Mouse (Mus musculus) left cerebral cortex, postnatal 25 days (tissue): Measurements from ENCODE around the gene Dhrs7. TPM values are rescaled to one million over a fixed set of nuclear protein-coding genes. Genes with fewer than 3 reads are reported as not detected.
"Not testable (repeated sequence)": the region's sequence is repeated elsewhere in the genome, so short reads cannot be mapped to it uniquely, and the experiment has no call there.

Experiments
- DNase-seq, 2 experiments: peaks; one replicate each; pipeline ENCODE4 v3.0.0; 2022; ENCODE audit warnings: low spot score in 2 of 2, mixed read lengths in 1 of 2
- intact Hi-C: fragments of 180-260 bp; cut with DNase I; formaldehyde crosslinking; loops from one replicate; pipeline ENCODE4 v1.15.1; 2025
- total RNA-seq, 2 experiments: library from RNA; stranded (reverse); gene quantifications; 2 replicates each; pipeline ENCODE4 v1.2.3; 2021

The Dhrs7 gene
- 10 to 100 TPM; 31.4 to 35.9 TPM for total RNA-seq

GRCm38 (mm10) chr12:72664735-72665337, at the start of gene Dhrs7:
Gene Dhrs7 (minus strand): TSS chr12:72664909.
- DNase-seq, result peak; percentile 76 to 85
- intact Hi-C loops, result loop anchor here (5.0 to 10.0 kb wide), 2 partner anchors 128 to 580 kb away; partner anchors contain the start of genes Jkamp, L3hypdh and Pcnx4

DNA sequence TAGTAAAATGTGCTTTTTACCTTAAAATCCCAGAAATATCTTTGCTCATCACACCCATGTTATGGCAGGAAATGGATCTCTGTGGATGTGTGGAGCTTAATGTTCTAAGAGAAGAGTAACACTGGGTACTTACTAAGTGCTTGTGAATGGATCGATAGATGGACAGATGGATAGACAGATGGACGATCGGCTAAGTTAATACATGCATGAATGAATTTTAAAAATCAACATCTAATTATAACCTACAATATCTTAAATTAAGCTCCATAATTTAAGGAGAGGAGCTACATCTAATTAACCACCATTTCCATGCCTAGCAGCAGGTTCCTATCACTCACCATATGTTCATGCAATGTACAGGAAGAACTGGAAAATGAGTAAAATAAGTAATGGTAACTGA, 45.3 kb upstream of the Dhrs7 start:
- no peak for DNase-seq
- intact Hi-C loops, result no loop called here

- intact Hi-C loops, result no loop called here
- DNase-seq, result no peak
Observed at GRCm38 (mm10) chr12:72704068-72704467, 39.4 kb upstream of the Dhrs7 start.

DNA sequence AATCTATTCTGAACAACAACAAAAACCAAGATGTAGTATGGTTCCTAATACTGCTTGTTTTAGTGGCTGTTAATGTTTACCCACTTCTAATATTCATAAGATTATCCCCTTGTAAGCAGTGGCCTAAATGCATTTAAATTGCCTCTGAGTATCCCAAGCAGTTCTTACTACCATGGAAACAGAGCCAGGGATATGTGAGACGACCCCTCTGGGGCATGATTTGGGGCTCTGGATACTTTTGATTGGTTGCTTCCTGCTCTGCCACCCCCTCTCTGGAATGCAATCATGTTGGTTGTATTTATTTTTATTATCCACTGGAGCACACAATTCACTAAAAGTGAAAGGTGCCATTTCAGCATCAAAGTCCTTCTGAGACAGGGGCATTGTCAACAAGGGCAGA, 35.3 kb upstream of the Dhrs7 start:
- DNase-seq, result no peak
- intact Hi-C loops, result no loop called here

DNA sequence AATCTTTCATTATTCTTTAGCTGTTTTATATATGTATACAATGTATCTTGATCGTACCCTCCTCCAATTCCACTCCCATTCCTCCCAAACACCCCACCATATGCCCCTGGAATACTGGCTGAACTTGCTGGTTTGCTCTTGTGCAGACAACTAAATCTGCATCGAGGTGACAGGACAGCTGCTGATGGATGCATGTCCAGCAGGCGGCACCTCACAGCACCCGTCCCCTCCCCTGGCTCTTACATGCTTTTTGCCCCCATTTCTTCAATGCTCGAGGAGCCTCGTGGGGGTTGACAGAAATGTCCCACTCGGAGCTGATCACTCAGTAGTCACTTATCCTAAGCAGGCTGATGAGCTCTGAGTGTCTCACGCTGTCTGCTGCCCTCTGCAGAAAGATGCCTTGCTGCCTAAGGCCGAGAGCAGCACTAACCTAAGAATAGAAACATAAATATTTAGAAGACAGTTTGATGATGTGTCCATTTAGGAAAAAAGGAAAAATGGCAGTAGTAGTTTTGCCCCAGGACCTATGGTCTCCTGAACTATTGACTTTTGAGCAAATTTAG, 30.3 kb upstream of the Dhrs7 start:
- no peak for DNase-seq
- intact Hi-C loops, result loop anchor here (2.0 to 10.0 kb wide), 4 partner anchors 38 to 280 kb away; no protein-coding TSS in a partner anchor

DNA sequence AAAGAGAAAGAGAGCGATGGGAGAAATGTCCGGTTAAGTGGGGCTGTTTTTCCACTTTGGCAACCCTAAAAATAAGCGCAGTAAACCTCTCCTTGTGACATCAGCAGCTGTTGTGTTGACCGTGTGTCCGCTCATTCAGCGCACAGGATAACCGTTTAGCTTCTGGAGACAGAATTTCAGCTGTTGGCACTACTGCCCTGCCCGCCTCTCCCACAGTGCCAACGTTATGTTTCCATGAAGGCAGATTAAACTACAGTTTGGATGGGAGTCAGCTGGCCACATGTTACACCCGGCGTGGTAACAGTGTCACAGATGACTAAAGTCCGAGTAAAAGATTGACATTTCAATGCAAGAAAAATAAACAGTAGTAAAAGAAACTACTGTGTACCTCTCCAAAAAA, 29.7 kb upstream of the Dhrs7 start:
- DNase-seq, result no peak
- intact Hi-C loops, result loop anchor here (2.0 to 10.0 kb wide), 4 partner anchors 37 to 280 kb away; no protein-coding TSS in a partner anchor

DNA sequence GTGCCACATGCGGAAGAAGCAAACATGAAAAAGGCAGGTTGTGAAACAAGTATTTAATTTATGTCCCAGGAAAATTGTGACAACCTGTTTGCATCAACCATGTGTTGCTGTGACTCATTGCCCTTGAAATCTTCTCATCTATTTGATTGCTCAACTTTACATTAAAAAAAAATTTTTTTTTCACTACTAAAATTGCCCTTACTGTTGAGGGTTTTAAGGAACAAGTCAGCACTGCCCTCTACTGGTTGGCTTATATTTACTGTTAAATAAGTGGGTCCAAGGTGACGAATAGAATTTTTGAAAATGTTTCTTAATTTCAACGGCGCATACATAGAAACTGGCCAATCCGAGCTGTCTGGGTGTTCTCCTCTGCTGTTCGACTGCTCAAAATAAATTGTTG, 29.2 kb upstream of the Dhrs7 start:
- intact Hi-C loops, result loop anchor here (2.0 to 10.0 kb wide), 4 partner anchors 37 to 281 kb away; no protein-coding TSS in a partner anchor
- peak; percentile 14 to 47 for DNase-seq

DNA sequence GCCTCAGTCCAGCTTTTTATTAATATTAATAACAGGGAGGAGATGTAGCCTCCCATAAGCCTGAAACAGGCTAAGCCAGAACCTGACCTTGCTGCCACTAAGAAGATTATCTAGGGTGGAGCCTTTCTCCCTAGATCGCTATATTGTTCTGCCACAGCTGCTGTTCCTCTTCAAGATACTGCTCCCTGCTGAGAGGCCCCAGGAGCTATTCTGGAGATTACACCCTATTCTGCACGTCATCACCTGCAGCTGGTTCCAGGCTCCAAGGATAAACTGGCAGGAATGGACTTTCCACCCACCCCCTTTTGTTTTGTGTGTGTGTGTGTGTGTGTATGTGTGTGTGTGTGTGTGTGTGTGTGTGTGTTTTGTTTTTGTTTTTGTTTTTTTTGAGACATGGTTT, 23.6 kb upstream of the Dhrs7 start:
- intact Hi-C loops, DNase-seq: not testable (repeated sequence)

- intact Hi-C loops, DNase-seq: not testable (repeated sequence)
Observed at GRCm38 (mm10) chr12:72687741-72688140, 23.0 kb upstream of the Dhrs7 start.

DNA sequence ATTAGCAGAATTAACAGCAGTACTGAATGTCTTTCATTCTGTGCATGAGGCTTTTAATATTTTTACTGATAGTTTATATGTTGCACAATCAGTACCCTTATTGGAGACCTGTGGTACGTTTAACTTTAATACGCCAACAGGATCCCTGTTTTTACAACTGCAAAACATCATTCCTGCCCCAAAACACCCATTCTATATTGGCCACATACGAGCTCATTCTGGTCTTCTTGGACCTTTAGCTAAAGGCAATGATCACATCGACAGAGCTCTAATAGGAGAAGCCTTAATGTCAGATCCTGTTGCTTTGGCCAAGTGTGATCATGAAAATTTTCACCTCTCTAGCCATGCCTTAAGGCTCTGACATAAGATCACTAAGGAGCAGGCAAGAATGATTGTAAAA, 21.9 kb upstream of the Dhrs7 start:
- DNase-seq, intact Hi-C loops: not testable (repeated sequence)

DNA sequence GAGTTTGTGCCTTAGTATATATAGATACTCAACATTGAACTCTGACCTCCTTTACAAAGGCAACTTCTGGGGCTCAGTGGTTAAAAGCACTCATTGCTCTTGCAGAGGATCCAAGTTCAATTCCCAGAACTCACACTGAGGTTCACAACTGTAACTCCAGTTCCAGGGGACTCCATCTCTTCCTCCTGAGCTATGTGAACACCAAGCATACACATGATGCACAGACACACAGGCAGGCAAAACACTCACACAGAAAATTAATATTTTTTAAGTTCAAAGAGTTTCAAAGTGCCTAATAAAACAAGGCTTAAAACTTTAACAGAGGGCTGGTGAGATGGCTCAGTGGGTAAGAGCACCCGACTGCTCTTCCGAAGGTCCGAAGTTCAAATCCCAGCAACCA, 18.9 kb upstream of the Dhrs7 start:
- intact Hi-C loops, result no loop called here
- no peak for DNase-seq

DNA sequence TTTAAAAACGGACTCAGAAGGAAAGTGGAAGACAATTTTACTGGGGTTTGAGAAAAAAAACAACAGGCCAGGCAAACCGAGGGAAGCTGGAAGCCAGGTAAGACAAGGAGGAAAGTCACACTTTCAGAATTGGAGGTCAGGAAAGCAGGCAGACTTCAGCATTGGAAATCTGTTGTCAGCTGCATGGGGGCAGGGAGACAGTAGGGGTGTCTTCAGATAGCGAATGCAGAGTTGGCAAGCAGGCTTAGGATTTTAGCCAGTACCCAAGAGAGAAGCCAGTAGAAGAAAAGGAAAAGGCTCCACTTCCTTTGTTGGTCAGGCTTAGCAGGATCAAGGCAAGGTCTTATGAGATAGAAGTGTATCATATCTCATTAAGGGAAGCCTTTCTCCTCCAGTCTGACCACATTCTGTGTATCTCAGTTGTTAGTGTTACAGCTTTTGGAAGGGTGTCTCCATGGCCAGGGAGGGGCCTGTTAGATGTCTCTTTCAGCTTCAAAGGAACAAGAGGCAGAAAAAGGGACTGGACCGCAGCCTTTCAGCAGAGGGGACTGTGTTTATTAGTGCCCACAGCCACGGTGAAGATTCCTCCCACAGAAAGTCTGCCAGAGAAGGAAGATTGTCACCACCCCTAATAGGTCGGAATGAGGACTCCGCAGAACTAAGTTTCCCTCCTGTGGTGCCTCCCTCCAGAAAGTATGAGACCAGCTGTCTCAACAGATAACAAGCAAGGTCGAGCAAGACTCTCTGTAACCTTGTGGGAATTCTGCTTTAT, 18.0 kb upstream of the Dhrs7 start:
- intact Hi-C loops, result no loop called here
- DNase-seq, result no peak

GRCm38 (mm10) chr12:72681919-72682318, 17.2 kb upstream of the Dhrs7 start:
- intact Hi-C loops, result no loop called here
- DNase-seq, result no peak

GRCm38 (mm10) chr12:72679635-72680034, 14.9 kb upstream of the Dhrs7 start:
- intact Hi-C loops, result no loop called here
- DNase-seq, result no peak

- intact Hi-C loops, result no loop called here
- peak in 1 of 2 experiments; percentile 14 for DNase-seq
Observed at GRCm38 (mm10) chr12:72674820-72675219, 10.1 kb upstream of the Dhrs7 start.

GRCm38 (mm10) chr12:72674079-72674797, 9.5 kb upstream of the Dhrs7 start:
- intact Hi-C loops, result no loop called here
- no peak for DNase-seq

GRCm38 (mm10) chr12:72671516-72672135, 6.9 kb upstream of the Dhrs7 start:
- intact Hi-C loops, result no loop called here

GRCm38 (mm10) chr12:72670921-72671320, 6.2 kb upstream of the Dhrs7 start:
- intact Hi-C loops, result no loop called here
- DNase-seq, result no peak

More at GRCm38 (mm10) chr12:72671516-72672135, 6.9 kb upstream of the Dhrs7 start:
- DNase-seq, result no peak

DNA sequence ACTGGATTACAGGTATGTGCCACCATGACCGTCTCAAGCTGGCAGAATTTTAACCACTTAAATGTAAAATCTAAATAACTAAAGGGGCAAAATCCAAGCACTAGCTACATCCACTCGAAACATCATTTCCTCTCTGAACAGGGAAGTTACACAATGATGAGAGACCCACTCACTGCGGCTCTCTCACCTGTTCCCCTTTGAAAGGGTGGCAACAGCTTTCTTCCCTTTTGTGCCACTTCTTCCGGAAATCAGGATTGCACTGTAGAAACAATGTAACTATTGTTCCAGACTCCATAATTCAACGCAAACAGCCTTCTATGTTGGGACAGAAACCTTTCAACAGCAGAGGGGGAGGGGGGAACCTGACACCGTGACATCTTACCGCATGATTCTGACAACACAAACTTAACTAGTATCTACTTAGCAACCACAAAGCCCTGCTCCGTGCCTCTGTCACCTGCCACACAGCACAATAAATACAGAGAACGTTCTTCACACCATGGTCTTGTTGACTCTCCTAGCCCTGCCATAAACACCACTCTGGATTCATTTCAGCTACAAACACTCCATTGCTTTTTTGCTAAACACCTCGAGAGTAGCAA, 3.3 kb upstream of the Dhrs7 start:
- intact Hi-C loops, result loop anchor here (10.0 kb wide), 1 partner anchor 583 kb away; the partner anchor contains the start of genes Jkamp and L3hypdh

More for the DNA sequence above, 3.3 kb upstream of the Dhrs7 start:
- DNase-seq, result no peak
